Mouse (Mus musculus) heart, embryonic 16.5 days (tissue): ENCODE data around the gene Foxl2. TPM values are rescaled to one million over a fixed set of nuclear protein-coding genes. Genes with fewer than 3 reads are reported as not detected.

Source experiments
- ATAC-seq: fragments of 200-750 bp; cut with Nextera tagmentation; replicated peaks from 2 replicates; pipeline ENCODE4 v1.8.0; 2017; ENCODE audit warnings: moderate number of reproducible peaks; ENCODE audit not compliant: insufficient read depth, low FRiP score; ENCODE audit errors: extremely low read depth
- H3K27ac ChIP-seq: fragments of 300-500 bp; sonication (generic); 2 replicates; pipeline ENCODE4 v1.5.1; 2014; ENCODE audit warnings: mild to moderate bottlenecking, low read length, control low read depth, moderate library complexity
- H3K27me3 ChIP-seq: fragments of 300-500 bp; sonication (generic); 2 replicates; pipeline ENCODE4 v1.6.1; 2014; ENCODE audit warnings: low read length, mixed read lengths; ENCODE audit not compliant: control insufficient read depth, insufficient read depth
- H3K36me3 ChIP-seq: fragments of 300-500 bp; sonication (generic); 2 replicates; pipeline ENCODE4 v1.6.1; 2014; ENCODE audit not compliant: control insufficient read depth, insufficient read depth
- H3K4me1 ChIP-seq: fragments of 300-500 bp; sonication (generic); 2 replicates; pipeline ENCODE4 v1.6.1; 2014; ENCODE audit warnings: low read length, mixed read lengths; ENCODE audit not compliant: control insufficient read depth, insufficient read depth
- H3K4me2 ChIP-seq: fragments of 300-500 bp; sonication (generic); 2 replicates; pipeline ENCODE4 v1.6.1; 2014; ENCODE audit warnings: low read depth, mild to moderate bottlenecking, control low read depth, low read length
- H3K4me3 ChIP-seq: fragments of 300-500 bp; sonication (generic); 2 replicates; pipeline ENCODE4 v1.5.1; 2014; ENCODE audit warnings: mild to moderate bottlenecking, control low read depth, low read length
- H3K9ac ChIP-seq: fragments of 300-500 bp; sonication (generic); 2 replicates; pipeline ENCODE4 v1.6.1; 2014; ENCODE audit warnings: low read length, control low read depth
- H3K9me3 ChIP-seq: fragments of 300-500 bp; sonication (generic); replicated peaks from 2 replicates; pipeline ENCODE4 v1.6.1; 2016; ENCODE audit warnings: low read length; ENCODE audit not compliant: control insufficient read depth
- WGBS: fragments of 180-500 bp; shearing (Covaris S2); extraction: QIAGEN DNeasy Blood & Tissue Kit; methylation state at CpG from one replicate; pipeline ENCODE4 v1.1.7; 2014; 5-methylcytosine and 5-hydroxymethylcytosine counted together
- polyA plus RNA-seq: library from polyadenylated mRNA; unstranded; fragments of >200 nt; fragmentation: Nextera tagmentation; extraction: Ambion mirVana; gene quantifications from 2 replicates; pipeline ENCODE4 v1.2.1, GENCODE M21; 2015

Gene Foxl2
- polyA plus RNA-seq, 1 experiment from 2014 or later, result 0.05 TPM

DNA sequence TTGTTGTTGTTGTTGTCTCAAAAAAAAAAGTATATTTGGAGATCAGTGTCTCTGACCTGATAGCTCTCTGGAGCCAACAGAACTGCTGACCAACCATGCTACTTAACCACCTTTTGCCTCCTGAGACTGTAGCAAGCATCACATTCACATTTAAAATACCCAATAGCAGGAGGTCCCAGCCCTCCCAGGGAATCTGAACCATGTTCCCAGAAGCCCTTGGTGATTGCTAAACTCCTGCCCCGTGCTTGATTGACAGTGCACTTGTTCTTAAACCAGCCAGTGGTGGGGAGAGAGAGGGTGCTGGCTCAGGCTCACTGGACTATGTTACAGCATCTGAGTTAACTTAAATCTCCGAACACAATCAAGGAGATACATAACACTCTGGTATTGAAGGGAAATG lies 19.8 kb downstream of the Foxl2 start:
- peaks cover 63% of the 10 kb centered on the region for H3K27me3 ChIP-seq
- H3K36me3 ChIP-seq, result no peaks in the 10 kb centered on the region
- no peak overlapping the region for H3K27ac ChIP-seq
- H3K4me1 ChIP-seq, result peaks cover 11% of the 10 kb centered on the region; the same call in 1 of the 2 replicates
- no peak overlapping the region for H3K9ac ChIP-seq
- peaks cover 5% of the 10 kb centered on the region; the same call in 1 of the 2 replicates for H3K9me3 ChIP-seq
- no peak overlapping the region for H3K4me3 ChIP-seq
- no peak for ATAC-seq
- H3K4me2 ChIP-seq, result no peak overlapping the region
- 41% methylated on average over 2 of the region's 2 CpGs for WGBS

DNA sequence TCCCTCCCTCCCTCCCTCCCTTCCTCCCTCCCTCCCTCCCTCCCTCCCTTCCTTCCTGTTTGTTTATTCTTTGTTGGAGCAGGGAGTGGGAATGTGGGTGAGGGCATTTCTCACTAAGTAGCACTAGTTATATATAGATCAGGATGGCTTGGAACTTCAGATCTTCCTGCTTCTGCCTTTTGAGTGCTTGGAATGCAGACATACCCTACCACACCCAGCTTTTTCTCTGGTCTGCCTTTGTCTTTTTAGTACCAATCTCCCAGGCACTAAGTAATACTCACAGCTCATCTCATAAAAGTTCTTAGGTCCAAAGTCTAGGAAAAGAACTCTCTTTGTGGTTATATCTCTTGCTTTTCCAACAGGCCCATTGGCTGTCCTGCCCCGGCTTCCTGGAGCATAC lies 21.0 kb downstream of the Foxl2 start:
- peaks cover 12% of the 10 kb centered on the region; the same call in 1 of the 2 replicates for H3K4me1 ChIP-seq

DNA sequence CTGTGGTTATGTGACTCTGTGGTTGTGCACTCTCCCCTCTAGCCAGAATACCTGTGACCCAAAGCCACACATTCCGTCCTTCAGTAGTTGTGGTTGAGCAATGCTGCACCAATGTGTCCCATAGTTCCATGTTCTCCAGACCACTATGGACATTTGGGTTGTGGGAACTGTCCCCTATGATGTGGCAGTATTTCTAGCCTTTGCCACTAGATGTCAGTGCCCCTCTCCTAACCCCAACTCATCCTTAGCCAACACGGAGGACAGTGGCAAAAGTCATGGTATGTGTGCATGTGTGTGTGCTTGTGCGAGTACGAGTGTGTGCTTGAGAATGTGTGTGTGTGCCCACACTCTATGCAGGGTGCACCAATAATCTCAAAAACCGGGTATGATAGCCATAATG lies 21.4 kb downstream of the Foxl2 start:
- H3K27me3 ChIP-seq, result peaks cover 49% of the 10 kb centered on the region
- WGBS, result 40% methylated on average over 5 of the region's 5 CpGs
- ATAC-seq, result no peak

More for the DNA sequence above, 21.0 kb downstream of the Foxl2 start:
- peaks cover 53% of the 10 kb centered on the region for H3K27me3 ChIP-seq
- no peak overlapping the region for H3K9ac ChIP-seq
- no peak overlapping the region for H3K27ac ChIP-seq
- no peaks in the 10 kb centered on the region for H3K36me3 ChIP-seq
- 76% methylated on average over 1 of the region's 1 CpGs for WGBS
- no peak overlapping the region for H3K4me2 ChIP-seq
- H3K9me3 ChIP-seq, result no peaks in the 10 kb centered on the region; the same call in 1 of the 2 replicates
- ATAC-seq, result no peak
- no peak overlapping the region for H3K4me3 ChIP-seq

DNA sequence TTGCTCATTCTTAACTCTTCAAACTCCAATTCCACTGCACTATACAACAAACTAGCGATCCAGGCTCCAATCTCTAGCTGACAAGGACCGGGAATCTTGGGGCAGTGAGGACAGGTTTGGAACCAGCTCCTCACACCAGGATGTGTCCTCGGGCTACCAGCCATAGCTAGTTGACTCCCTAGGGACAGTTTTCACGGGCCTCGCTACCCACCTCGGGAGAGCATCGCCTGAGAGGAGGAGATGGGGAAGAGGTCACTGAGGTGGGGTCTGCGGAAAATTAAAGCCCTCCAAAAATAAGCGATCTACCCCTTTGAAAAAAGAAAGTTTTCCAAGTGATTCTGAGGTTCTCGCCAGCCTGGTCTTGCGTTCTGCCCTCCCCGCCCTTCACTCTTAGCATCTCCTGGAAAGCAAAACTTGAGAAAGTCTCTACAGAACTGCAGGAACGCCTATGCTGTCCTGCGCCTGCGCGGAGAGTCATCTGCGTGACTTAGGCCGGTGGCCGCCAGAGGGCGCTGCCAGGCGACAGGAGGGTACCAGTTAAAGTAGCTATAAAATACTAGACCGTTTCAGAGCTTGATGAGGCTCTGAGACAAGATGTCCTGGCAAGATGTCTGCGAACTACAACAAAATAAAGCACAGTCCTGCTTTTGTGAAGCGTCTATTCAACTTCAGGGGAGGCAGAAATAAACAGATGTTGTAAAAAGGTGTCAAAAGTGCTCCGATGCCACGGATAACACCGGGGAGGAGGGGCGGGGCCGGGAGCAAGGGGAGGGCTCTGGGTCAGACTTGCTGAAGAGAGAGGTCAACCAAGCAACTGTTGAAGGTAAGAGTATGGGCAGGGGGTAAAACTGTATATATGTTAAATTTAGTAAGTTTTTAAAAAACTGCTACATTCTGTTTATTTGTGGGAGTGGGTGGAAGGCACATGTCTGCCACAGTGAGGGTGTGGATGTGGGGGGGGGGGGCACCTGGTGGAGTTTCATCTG lies 24.6 kb downstream of the Foxl2 start:
- H3K4me1 ChIP-seq, result peaks cover 6% of the 10 kb centered on the region; the same call in 1 of the 2 replicates
- 0 out of 2 replicates have a peak overlapping the region, but pooled peaks have one; percentile 18 for H3K9ac ChIP-seq

More for the DNA sequence above, 21.4 kb downstream of the Foxl2 start:
- no peak overlapping the region for H3K4me3 ChIP-seq
- no peak overlapping the region for H3K27ac ChIP-seq
- H3K4me1 ChIP-seq, result peaks cover 12% of the 10 kb centered on the region; the same call in 1 of the 2 replicates
- H3K36me3 ChIP-seq, result no peaks in the 10 kb centered on the region
- H3K9ac ChIP-seq, result no peak overlapping the region
- H3K4me2 ChIP-seq, result no peak overlapping the region
- H3K9me3 ChIP-seq, result no peaks in the 10 kb centered on the region

DNA sequence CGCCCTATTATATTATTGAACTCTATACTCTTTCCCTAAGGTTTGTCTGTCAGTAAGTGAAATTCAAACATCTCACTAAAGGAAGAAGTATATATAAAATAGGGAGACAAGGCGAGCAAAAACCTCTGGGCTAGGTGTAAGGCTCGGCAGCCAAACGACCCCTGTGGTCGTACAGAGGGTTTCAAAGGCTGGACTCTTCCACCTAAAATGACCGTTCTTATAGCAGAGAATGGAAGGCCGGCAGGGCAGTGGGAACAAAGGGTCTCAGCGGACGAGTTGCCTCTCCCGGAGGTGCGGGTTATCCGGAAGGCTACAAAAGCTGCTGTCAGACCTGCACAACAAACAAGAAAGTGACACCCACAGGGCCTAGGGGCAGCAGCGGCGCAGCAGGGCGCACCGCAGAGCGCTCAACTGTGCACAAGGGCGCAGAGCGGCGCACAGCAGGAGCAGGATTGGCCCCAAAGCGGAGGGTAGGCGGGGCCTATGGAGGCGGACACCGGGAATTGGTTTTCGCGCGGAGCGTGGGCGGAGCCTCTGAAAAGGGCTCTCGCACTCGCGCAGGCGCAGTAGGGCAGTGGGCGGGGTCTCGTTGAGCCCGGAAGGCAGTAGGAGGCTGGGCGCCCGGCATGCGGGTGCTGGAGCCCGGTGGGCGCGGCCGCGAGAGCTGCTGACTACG lies 30.9 kb downstream of the Foxl2 start, which contains the start of gene Faim:
TSS of gene Faim (plus strand) at position 574 of the 676 bp plus-strand sequence.
- Histone ChIP-seq H3K27ac (peak within 1 kb of the TSS; percentile 54), H3K4me3 (peak within 1 kb of the TSS; percentile 96), H3K36me3 (no peaks in the 10 kb centered on the region), H3K4me1 (peaks cover 4% of the 10 kb centered on the region), H3K9me3 (no peaks in the 10 kb centered on the region), H3K4me2 (peak within 1 kb of the TSS; percentile 94), H3K27me3 (peaks cover 12% of the 10 kb centered on the region), H3K9ac (peak within 1 kb of the TSS; percentile 89)
- 2% methylated on average over 45 of the region's 45 CpGs for WGBS
- peak; percentile 100 for ATAC-seq

More for the DNA sequence above, 24.6 kb downstream of the Foxl2 start:
- no peak overlapping the region for H3K27ac ChIP-seq
- H3K4me2 ChIP-seq, result peak overlapping the region; percentile 60
- WGBS, result 6% methylated on average over 29 of the region's 29 CpGs
- peaks cover 32% of the 10 kb centered on the region for H3K27me3 ChIP-seq
- no peaks in the 10 kb centered on the region for H3K9me3 ChIP-seq
- H3K4me3 ChIP-seq, result peak overlapping the region; percentile 42
- peak; percentile 70 for ATAC-seq
- no peaks in the 10 kb centered on the region for H3K36me3 ChIP-seq

DNA sequence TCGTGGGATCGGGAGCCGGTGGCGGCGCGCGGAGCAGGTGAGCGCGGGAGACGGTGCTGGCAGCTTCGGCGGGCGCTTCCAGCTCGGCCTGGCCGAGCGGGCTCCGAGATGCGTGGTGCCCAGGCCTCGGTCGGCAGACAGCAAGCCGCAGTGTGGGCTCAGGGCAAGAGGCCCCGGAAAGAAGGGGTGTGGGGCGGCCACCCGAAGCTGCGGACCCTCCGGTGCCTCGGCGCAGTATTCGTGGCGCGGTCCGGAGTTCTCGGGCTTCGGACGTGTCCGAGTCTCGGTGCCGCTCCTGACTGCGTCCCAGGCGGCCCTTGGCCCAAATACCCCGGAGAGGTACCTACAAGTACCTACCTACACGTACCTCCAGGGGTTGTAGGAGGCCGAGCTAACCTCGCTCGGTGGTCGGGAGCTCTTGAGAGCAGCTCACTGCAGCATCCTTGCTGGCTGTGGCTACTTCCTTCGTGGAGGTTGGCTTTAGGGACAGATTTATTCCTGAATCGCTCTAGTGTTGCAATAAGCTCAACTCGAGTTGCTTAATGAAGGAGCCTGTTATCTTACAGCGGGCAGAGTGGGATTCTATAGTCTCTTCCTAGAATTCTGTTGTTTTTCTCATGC lies 31.5 kb downstream of the Foxl2 start:
- ATAC-seq, result peak; percentile 44

DNA sequence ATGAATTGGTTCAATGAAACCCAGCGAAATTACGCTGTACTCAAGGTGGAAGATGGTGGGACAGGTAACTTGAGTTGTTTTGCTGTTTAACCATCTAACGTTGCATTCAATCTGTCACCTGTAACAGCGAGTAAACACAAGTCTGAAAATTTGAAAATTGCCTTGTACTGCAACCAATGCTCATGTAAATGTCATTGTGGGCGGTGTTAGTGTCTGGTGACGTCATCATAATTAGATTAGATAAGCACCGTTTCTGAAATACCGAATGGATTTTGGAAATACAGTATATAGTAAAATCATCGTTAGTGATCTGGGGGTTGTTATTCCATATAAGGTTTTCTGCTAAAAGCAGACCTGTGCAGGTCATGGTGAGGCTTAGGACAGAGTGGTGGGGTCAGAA lies 32.0 kb downstream of the Foxl2 start:
- Histone ChIP-seq H3K4me3 (peak overlapping the region; percentile 96), H3K27ac (no peak overlapping the region), H3K9me3 (no peaks in the 10 kb centered on the region), H3K4me2 (peak overlapping the region; percentile 94), H3K36me3 (no peaks in the 10 kb centered on the region), H3K27me3 (peaks cover 10% of the 10 kb centered on the region), H3K9ac (peak overlapping the region; percentile 89), H3K4me1 (peaks cover 4% of the 10 kb centered on the region)
- ATAC-seq, result no peak
- WGBS, result 41% methylated on average over 9 of the region's 9 CpGs

More for the DNA sequence above, 31.5 kb downstream of the Foxl2 start:
- WGBS, result under 1% methylated on average over 50 of the region's 50 CpGs
- Histone ChIP-seq H3K27ac (no peak overlapping the region), H3K36me3 (no peaks in the 10 kb centered on the region), H3K9ac (peak overlapping the region; percentile 89), H3K27me3 (peaks cover 12% of the 10 kb centered on the region), H3K9me3 (no peaks in the 10 kb centered on the region), H3K4me1 (peaks cover 4% of the 10 kb centered on the region), H3K4me3 (peak overlapping the region; percentile 96), H3K4me2 (peak overlapping the region; percentile 94)

DNA sequence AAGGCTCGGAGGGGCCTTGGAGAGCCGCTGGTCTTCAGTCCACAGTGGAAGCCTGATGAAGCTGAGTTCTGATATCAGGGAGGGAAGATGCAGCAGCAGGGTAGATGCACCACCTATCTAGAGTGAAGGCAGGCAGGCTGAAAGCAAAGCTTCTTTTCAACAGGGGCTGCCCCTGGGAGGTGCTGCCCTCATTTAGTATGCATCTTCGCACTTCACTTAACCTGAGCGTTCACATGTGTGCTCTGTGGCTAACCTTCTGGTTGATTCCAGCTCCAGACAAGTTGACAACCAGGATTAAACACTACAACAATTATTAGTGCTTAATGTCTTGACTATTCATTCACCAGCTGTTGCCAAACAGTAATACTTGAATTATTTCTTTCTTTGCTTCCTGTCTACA lies 39.0 kb downstream of the Foxl2 start:
- no peak overlapping the region for H3K4me3 ChIP-seq
- H3K4me1 ChIP-seq, result no peaks in the 10 kb centered on the region
- no peak overlapping the region for H3K27ac ChIP-seq
- H3K9ac ChIP-seq, result no peak overlapping the region
- H3K36me3 ChIP-seq, result 0 out of 2 replicates have a peak, but pooled peaks cover 5% of the 10 kb centered on the region
- ATAC-seq, result no peak
- no peaks in the 10 kb centered on the region for H3K9me3 ChIP-seq
- WGBS, result 93% methylated on average over 4 of the region's 4 CpGs
- H3K4me2 ChIP-seq, result no peak overlapping the region
- no peaks in the 10 kb centered on the region for H3K27me3 ChIP-seq
